Mouse (Mus musculus): Measurements from ENCODE around the gene Gtpbp2.
A peak's percentile ranks its signal among the peaks of the same experiment; 100 is the strongest.

Gtpbp2 gene

DNA sequence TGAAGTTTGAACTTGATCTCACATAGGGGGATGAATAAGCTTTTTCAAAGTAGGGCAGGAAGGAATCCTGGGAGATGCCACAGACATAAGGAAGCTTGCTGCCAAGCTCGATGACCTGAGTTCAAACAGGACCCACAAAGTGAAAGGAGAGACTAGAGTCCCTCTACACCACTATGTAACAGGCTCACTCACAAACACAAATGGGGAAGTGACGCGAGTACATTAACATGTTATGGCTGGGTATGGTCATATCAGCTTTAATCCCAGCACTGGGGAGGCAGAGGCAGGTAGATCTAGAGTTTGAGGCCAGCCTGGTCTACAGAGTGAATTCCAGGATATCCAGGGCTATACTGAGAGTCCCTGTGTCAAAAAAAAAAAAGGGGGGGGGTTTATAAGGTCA is 6.5 kb upstream of the Gtpbp2 start:
- DNase-seq: no peak

DNA sequence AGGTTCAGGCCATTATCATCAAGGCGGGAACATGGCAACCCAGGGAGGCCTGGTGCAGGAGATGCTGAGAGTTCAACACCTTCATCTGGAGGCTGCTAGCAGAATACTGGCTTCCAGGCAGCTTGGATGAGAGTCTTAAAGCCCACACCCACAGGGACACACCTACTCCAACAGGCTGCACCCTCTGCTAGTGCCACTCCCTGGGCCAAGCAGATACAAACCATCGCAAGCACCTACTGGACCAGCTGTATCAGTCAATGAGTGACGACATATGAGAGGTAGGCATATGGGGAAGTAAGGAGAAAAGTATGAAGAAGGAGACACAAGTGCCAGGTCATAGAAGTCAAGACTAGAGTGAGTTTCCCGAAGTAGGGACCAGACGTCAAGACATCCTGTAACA is 4.2 kb upstream of the Gtpbp2 start:
- no peak for DNase-seq

DNA sequence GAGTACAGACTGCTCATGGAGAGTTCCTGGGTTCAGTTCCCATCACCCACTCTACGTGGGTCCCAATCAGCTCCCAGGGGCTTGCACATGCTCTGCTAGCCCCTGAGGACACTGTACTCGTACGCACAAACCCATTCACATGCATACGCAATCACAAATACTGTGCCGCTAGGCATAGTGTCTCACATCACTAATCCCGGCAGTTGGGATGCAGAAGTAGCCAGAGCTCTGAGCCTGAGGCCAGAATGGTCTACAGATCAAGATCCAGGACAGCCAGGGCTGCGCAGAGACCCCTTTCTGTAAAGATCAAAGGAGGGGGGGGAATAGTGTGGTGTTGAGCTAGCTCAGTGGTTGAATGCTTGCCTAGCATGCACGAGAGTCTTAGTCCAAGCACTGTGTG is 3.7 kb upstream of the Gtpbp2 start:
- no peak for DNase-seq

DNA sequence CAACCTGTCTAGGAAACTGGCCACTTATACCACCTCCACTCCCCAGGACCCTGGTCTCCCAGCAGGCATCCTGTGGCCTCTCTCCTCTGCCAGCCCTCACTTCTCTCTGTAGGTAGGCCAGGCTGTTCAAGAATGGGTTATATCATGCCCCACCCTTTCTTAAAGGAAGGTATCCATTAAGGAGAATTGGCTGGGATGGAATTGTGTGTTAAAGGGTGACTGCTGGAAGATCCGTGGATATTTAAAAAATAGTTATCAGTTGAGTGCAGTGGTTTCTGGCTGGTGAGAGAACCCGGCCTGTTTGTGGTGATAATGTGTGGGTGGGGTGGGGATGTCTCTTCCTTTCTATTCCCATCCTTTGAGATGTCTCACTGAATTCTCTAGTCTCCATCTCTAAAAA is 1.6 kb upstream of the Gtpbp2 start:
- DNase-seq: no peak

DNA sequence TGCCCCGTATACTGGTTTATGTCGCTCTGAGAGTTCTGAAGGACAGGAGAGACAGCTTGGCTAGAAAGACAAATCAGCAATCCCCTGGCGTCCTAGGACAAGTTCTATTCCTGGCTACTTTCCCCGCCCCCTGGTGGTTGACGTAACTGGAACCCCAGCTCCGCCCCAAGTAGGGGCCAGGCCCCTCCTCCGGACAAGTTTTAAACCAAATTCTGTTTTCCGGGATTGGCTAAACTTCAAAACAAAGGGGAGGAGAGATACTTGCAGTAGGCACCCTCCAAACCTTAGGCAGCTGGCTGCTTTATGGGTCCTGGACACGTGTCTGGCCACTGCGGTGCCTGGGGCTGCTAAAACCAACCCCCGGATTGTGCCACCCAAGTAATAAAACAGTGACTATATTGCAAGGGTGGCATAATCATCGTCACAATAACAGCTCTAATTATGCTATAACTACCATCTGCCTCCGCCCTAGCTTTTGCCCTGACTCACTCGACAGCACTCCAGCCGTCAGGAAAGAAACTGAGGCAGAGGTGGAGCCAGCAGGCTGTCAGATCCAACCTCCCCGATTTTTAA is 656 bp upstream of the Gtpbp2 start:
- peak; percentile 95 for DNase-seq

DNA sequence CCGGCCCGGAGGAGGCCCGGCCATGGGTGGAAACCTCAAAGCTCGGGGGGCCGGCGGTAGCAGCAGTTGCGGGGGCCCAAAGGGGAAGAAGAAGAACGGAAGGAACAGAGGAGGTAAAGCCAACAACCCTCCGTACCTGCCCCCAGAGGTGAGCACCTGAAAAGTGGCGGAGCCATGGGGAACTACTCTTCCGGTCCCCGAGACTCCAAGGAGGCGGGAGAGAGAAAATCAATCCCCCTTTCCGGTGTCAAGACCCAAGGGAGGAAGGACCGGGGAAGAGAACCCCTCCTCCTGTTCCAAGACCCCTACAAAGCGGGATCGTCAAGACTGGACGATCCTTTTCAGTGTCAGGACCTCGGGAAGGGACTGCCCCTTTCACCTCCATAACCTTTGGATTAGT is 347 bp downstream of the Gtpbp2 start:
- DNase-seq: no peak

DNA sequence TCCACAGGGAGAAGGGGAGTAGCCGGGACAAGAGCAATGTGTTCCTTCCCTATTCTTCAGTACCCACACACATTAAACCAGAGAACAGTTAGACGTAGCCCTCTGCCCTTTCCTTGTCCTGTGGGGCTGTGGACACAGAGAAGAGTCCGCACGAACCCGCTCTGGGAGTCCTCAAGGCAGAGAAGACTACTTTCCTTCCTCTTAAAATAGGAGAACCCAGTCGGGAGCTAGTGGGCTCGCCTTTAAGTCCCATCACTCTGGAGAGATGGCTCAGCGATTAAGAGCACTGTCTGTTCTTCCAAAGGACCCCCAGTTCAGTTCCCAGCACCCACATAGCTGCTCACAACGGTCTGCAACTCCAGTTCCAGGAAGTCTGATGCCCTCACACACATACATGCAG is 878 bp downstream of the Gtpbp2 start:
- DNase-seq: no peak

DNA sequence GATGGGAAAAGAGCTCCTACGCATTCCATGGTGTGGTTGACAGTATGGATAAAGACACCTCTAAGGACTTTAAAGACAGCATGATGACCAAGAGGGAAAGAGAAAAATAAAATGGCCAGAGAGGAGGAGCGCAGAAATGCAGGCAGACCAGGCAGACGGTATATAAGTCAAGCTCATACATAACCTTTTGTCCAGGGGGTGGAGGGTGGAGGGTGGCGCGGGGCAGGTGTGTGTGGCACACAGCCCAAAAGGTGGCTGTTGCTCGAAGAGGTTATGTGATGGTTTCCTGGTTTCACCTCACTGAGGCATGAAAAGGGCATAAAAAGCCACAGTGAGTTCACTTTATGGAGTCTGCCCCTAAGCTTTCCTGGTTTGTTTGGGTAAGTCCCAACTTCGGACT is 1.7 kb downstream of the Gtpbp2 start:
- peak; percentile 49 for DNase-seq

DNA sequence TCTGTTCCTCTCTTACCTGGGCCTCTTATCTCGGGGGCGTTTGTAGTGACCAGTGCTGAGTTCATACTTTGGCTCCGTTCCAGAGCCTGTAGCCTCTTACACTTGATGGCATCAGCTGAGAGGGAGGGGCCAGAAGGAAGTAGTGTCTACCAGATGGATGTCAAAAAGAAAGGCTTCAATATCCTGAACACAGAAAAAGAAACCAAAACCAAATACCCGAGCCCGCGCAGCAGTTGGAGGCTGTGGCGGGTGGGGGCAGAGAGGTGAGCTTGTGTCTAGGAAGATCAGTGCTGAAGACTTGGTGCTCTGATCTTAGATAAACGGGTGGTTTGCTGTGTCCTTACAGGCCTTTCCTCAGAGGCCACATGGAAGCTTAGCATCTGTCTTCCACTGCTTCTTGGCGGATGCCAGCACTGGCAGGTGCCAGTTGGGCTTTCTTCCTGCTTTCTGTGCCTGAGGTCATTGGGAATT is 2.2 kb downstream of the Gtpbp2 start:
- DNase-seq: peak; percentile 79

DNA sequence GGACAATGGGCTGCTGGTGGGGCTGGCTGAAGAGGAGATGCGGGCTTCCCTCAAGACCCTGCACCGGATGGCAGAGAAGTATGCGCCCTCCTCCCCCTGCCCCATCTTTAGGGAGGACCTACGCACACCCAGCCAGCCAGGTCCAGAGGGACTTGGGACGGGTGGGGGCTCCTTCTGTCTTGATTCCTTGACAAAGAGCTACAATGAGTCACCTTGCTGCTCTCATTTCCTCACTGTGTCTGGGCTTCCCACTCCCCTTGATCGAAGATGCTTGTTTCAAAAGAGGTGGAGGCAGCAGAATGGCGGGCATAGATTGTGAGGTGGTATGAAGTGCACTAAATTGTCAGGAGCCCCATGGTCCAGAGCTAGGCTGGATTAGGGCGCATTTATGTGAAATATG is 3.5 kb downstream of the Gtpbp2 start:
- no peak for DNase-seq

DNA sequence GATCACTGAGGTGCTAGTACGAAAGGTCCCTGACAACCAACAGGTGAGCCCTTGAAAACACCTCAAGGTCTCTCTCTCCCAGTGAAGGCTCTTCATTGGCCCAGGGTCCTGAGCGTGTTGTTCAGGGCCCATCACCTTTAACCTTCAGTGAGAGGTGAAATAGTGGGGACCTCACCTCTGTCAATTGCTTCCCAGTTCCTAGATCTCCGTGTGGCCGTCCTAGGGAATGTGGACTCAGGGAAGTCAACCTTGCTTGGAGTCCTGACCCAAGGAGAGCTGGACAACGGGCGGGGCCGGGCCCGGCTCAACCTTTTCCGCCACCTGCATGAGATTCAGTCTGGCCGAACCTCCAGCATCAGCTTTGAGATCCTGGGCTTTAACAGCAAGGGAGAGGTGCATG is 4.0 kb downstream of the Gtpbp2 start:
- no peak for DNase-seq

DNA sequence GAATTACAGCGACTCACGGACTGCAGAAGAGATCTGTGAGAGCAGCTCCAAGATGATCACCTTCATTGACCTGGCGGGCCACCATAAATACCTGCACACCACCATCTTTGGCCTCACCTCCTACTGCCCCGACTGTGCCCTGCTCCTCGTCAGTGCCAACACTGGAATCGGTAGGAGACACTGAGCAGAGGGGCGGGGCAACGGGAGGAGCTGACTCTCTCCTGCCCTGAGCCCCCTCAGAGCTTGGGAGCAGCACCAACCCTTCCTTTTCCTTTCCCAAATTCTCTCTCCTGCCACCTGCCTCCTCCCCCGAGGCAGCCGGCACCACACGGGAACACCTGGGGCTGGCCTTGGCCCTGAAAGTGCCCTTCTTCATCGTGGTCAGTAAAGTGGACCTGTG is 4.6 kb downstream of the Gtpbp2 start:
- no peak for DNase-seq

DNA sequence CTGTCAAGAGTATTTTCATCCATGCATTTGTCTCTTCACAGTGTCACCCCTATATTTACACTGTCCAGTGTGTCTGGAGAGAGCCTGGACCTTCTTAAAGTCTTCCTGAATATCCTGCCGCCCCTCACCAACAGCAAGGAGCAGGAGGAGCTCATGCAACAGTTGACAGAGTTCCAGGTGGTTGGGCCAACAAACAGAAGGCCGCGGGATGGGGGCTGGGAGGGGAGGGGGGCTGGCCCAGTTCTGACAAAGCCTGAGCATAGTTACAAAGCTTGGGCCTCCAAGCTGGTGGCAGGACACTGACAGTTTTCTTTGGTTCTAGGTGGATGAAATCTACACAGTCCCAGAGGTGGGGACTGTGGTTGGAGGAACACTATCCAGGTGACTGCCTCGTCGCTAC is 5.4 kb downstream of the Gtpbp2 start:
- DNase-seq: no peak

DNA sequence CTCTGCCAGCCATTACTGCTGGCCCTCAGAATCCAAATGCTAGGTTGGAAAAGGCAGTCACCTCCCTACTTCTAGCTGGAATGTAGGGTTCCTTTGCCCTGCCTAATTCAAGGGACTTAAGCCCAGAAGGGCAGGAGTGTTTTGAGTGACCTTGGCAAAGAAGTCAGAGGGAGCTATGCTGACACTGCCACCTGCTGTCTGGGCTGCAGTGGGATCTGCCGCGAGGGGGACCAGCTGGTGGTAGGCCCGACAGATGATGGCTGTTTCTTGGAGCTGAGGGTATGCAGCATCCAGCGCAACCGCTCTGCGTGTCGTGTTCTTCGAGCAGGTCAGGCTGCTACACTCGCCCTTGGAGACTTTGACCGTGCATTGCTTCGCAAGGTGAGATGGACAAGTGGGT is 6.2 kb downstream of the Gtpbp2 start:
- DNase-seq: no peak

DNA sequence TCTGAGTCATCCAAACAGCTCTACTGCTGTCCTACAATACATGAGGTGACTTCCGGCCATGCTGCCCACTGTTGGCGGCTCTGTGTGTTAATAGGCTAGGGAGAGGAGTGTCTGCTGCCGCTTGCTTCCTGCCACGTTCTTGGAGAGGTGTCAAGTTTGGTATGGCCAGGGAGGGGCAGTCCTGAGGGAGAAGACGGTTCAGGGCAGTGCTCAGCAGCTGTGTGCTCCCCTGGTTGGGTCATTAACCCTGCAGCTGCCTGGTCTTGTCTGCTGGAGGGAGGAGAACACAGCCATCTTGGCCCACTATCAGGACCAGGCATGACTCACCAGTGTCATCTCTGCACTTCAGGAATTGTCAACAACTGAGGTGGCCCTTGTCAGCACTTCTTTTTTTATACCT is 7.5 kb downstream of the Gtpbp2 start:
- DNase-seq: no peak

DNA sequence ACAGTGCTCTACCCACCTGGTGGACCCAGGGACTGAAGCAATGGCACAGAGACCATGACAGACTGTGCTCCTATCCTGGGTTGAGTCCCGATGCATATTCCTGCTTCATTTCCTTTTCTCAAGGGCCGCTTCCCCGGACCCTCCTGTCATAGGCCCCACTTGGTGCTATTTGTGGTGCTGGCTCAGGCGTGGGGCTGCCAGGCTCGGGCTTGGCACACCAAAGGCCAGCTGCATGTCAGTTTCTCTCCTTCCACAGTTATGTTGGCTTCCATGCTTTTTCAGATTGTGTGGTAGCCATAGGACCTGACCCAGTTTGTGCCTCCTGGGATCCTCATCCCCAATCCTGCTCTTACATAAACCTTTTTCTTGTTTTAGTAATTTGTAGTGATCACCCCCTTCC is 7.9 kb downstream of the Gtpbp2 start:
- DNase-seq: no peak

DNA sequence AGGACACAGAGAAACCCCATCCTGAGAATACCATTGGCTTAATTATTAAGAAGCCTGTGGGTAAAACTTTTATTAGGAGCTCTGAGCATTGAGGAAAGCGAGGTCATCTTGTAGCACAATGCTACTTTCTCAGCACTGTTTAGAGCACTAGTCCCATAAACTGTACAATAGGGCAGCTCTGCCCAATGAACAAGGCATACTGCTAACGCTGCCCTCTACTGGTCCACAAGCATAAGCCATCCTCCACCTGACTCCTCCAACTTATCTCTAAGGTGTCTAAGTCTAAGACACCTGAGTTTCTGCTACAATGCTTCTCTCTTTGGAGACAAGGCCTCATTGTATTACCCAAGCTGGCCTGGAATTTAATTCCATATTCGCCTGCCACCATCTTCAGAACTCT is 9.7 kb downstream of the Gtpbp2 start:
- peak; percentile 63 for DNase-seq

DNA sequence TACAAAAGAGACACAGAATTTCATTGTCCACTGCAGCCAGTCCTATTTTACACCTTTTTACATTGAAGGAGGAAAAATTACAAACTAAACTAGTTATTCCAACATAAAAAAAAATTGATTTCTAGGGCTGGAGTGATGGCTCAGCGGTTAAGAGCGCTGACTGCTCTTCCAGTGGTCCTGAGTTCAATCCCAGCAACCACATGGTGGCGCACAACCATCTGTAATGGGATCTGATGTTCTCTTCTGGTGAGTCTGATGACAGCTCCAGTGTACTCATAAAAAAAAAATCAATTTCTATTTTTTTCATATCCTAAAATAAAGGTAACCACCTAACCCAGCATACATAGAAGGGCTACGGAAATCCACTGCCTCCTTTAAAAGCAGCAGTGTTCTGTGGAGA is 21.4 kb downstream of the Gtpbp2 start:
- peak; percentile 34 for DNase-seq

DNA sequence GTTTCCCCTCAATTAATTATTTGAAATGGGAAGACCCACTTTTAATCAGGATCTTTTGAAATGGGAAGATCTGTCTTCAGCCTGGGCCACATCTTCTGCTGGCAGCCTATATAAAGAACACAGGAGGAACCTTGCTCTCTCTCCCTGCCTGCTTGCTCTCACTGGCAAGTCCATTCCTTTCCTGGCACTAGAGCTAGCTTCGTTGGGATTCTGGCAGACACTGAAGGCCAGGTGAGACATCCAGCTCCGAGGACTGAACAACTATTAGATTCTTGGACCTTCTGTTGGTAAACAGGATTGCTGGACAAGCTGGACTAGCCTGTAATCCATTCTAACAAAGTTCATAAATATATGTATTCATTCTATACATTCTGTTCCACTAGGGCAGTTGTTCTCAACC is 28.0 kb downstream of the Gtpbp2 start:
- DNase-seq: no peak

DNA sequence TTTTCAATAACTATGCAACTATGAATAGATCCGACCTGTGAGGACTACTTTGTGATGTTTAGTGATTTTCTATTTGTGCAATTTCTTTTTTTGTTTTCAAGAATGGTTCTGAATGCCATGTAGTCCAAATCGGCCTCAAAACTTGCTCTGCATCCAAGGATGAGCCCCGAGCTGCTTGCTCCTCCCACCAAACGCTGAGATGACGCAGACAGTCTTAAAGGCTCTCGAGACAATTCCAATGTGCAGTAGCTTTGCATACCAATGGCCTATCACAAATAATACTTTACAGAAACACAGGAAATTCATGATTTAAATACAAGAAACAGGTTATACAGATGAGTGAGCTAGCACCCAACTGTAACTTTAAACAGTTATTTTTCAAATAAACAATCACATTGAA is 40.3 kb downstream of the Gtpbp2 start:
- DNase-seq: no peak

DNA sequence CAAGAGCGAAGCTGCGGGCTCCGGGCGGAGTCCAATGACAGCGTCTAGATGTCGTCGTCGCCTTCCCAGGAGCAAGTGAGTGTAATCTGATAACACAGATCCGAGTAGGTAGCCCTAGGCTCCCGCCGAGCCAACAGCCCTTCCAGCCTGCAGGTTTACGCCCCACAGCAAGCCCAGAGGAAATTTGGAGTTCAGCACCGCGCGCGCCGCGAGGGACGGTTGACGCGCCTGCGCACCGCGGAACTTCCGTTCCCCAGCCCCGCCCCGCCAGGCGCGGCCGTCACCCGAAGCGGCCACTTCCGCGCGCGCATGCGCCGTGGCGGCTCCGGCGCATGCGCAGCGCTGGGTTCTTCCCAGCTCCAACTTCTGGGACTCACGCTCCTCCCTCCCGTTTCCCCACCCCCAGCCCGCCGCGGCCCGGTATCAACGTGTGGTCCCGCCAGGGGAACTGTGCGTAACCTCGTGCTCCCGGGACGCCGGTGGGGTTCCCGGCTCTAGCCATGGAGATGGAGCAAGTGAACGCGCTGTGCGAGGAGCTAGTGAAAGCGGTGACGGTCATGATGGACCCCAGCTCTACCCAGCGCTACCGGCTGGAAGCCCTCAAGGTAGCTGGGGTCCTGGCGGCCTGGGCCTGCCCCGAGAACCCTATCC is 41.7 kb downstream of the Gtpbp2 start, which contains the start of the genes Polh and Xpo5:
Polh (minus strand) TSS at position 225 of the 651 bp plus-strand sequence.
Xpo5 (plus strand) TSS at position 362 of the 651 bp plus-strand sequence.
- peak; percentile 95 for DNase-seq

DNA sequence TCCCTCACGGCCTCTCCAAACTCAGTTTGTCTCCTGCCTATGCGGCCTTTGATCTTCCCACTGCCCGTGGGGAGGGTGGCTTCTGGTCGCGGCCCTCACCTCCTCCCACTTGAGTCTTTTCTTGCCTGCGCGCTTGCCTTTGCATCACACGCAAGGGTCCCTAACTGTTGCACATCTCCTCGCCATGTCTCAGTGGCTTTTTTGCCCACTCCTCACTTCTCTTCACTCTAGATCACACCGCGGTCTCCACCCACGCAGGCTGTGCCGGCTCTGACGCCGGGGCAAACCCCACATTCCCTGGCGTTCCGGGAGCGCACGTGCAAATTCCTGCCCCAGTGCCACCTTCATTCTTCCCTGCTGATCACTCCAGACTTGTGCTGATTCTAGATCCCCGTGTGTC is 42.2 kb downstream of the Gtpbp2 start:
- no peak for DNase-seq

DNA sequence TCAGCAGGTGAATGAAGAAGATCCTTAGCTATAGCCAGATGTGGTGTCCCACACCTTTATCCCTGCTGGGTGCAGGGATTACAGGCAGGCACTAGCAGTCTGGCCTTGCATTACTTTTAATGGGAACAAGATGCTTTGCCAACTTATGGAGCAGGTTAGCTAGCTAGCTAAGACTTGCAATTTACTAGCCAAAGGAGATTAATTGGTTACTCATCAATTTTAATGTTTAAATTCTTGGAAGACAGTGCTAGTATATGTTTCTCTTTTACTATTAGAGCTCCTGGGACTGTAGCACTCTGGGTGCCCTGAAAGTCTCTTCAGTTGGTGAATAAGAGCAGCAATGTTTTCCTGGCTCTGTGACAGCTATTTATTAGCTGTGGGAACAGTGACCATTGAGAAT is 45.8 kb downstream of the Gtpbp2 start:
- DNase-seq: no peak

DNA sequence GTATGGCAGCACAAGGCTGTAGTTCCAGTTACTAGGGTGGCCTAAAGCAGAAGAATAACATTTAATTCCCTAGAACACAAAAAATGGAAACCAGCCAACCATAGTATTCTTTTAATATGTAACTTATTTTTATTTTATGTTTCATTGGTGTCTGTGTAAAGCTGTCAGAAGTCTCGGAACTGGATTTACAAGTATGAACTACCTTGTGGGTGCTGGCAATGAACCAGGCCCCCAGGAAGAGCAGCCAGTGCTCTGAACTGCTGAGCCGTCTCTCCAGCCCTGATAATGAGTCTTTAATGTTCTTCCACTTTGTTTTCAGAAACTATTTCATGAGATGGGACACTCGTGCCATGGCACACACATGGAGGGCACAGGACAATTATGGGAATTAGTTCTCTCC is 49.7 kb downstream of the Gtpbp2 start:
- DNase-seq: no peak
